Mouse (Mus musculus) thymus, adult 2 months (tissue): ENCODE measurements around the gene Abt1. TPM values are rescaled to one million over a fixed set of nuclear protein-coding genes. Genes with fewer than 3 reads are reported as not detected.

Experiments
- DNase-seq: peaks from one replicate; pipeline ENCODE4 v3.0.0; 2021
- H3K27ac ChIP-seq: fragments of 200-500 bp; 2 replicates; pipeline ENCODE4 v1.5.1; 2012; ENCODE audit warnings: low read length, control low read depth; ENCODE audit not compliant: control insufficient read depth, insufficient read depth
- H3K27me3 ChIP-seq: fragments of 200-500 bp; 2 replicates; pipeline ENCODE4 v1.6.1; 2012; ENCODE audit warnings: mild to moderate bottlenecking, low read length, moderate library complexity, mixed read lengths; ENCODE audit not compliant: control insufficient read depth, insufficient read depth
- H3K36me3 ChIP-seq: fragments of 200-500 bp; 2 replicates; pipeline ENCODE4 v1.6.1; 2012; ENCODE audit warnings: mild to moderate bottlenecking, low read length, moderate library complexity; ENCODE audit not compliant: control insufficient read depth, insufficient read depth
- H3K4me1 ChIP-seq: fragments of 200-500 bp; replicated peaks from 2 replicates; pipeline ENCODE4 v1.6.1; 2012; ENCODE audit warnings: low read length; ENCODE audit not compliant: control insufficient read depth, insufficient read depth
- H3K4me3 ChIP-seq: fragments of 200-500 bp; 2 replicates; pipeline ENCODE4 v1.5.1; 2012; ENCODE audit warnings: mild to moderate bottlenecking, low read length, control low read depth, moderate library complexity; ENCODE audit not compliant: control insufficient read depth, insufficient read depth
- CTCF ChIP-seq: fragments of 200-500 bp; IDR thresholded peaks from 2 replicates; pipeline ENCODE4 v1.5.1; 2012; ENCODE audit warnings: mild to moderate bottlenecking, control low read depth, low read length, moderate library complexity, borderline replicate concordance; ENCODE audit not compliant: control insufficient read depth, poor library complexity, insufficient read depth; ENCODE audit errors: extremely low read depth
- POLR2A ChIP-seq: fragments of 200-500 bp; IDR thresholded peaks from 2 replicates; pipeline ENCODE4 v1.6.1; 2012; ENCODE audit warnings: mild to moderate bottlenecking, low read length, control low read depth, moderate library complexity; ENCODE audit not compliant: control insufficient read depth, poor library complexity, insufficient read depth; ENCODE audit errors: extremely low read depth
- WGBS: fragments of 180-500 bp; shearing (Covaris S2); methylation state at CpG from one replicate; pipeline ENCODE4 v1.1.7; 2018; 5-methylcytosine and 5-hydroxymethylcytosine counted together
- polyA plus RNA-seq: library from polyadenylated mRNA; depleted of rRNA; stranded (reverse); fragments of >200 nt; gene quantifications from 2 replicates; pipeline ENCODE4 v1.2.3, GENCODE M21; 2012

The Abt1 gene
- polyA plus RNA-seq, 1 experiment = 4.2 TPM

- Histone ChIP-seq H3K27me3 (no peaks in the 10 kb centered on the region), H3K27ac (no peak overlapping the region), H3K4me3 (no peak overlapping the region), H3K36me3 (no peaks in the 10 kb centered on the region), H3K4me1 (peaks cover 10% of the 10 kb centered on the region)
- TF ChIP-seq POLR2A = no peak
- TF ChIP-seq CTCF = no peak
- DNase-seq = no peak
- 64% methylated on average over 4 of the region's 4 CpGs for WGBS
Measured at GRCm38 (mm10) chr13:23435241-23435640, 11.6 kb upstream of the Abt1 start.

GRCm38 (mm10) chr13:23434426-23434825 lies 10.8 kb upstream of the Abt1 start:
- no peak overlapping the region for H3K4me3 ChIP-seq
- WGBS = 79% methylated on average over 7 of the region's 7 CpGs
- no peaks in the 10 kb centered on the region for H3K27me3 ChIP-seq
- H3K36me3 ChIP-seq = no peaks in the 10 kb centered on the region
- DNase-seq = no peak
- TF ChIP-seq POLR2A = no peak
- TF ChIP-seq CTCF = no peak
- H3K4me1 ChIP-seq = peaks cover 12% of the 10 kb centered on the region
- no peak overlapping the region for H3K27ac ChIP-seq

GRCm38 (mm10) chr13:23433801-23434200 lies 10.1 kb upstream of the Abt1 start:
- H3K36me3 ChIP-seq = no peaks in the 10 kb centered on the region
- no peak overlapping the region for H3K27ac ChIP-seq
- H3K4me1 ChIP-seq = peaks cover 12% of the 10 kb centered on the region
- no peaks in the 10 kb centered on the region for H3K27me3 ChIP-seq
- no peak for DNase-seq
- WGBS = 81% methylated on average over 5 of the region's 5 CpGs
- TF ChIP-seq CTCF = no peak
- no peak for TF ChIP-seq POLR2A
- no peak overlapping the region for H3K4me3 ChIP-seq

GRCm38 (mm10) chr13:23433206-23433605 lies 9.5 kb upstream of the Abt1 start:
- DNase-seq = no peak
- no peak for TF ChIP-seq CTCF
- TF ChIP-seq POLR2A = no peak
- 1% methylated on average over 5 of the region's 5 CpGs for WGBS
- Histone ChIP-seq H3K4me3 (no peak overlapping the region), H3K36me3 (no peaks in the 10 kb centered on the region), H3K4me1 (peaks cover 12% of the 10 kb centered on the region), H3K27me3 (no peaks in the 10 kb centered on the region), H3K27ac (no peak overlapping the region)

GRCm38 (mm10) chr13:23432562-23433201 lies 9.0 kb upstream of the Abt1 start:
- H3K4me1 ChIP-seq = peaks cover 12% of the 10 kb centered on the region
- no peaks in the 10 kb centered on the region for H3K36me3 ChIP-seq
- peak; percentile 91 for DNase-seq
- H3K27me3 ChIP-seq = no peaks in the 10 kb centered on the region
- H3K4me3 ChIP-seq = peak overlapping the region; percentile 37
- 0 out of 2 replicates have a peak overlapping the region, but pooled peaks have one; percentile 28 for H3K27ac ChIP-seq
- peak; percentile 83 for TF ChIP-seq CTCF
- TF ChIP-seq POLR2A = no peak
- under 1% methylated on average over 28 of the region's 28 CpGs for WGBS

- peak; percentile 87 for DNase-seq
- peaks cover 9% of the 10 kb centered on the region for H3K4me1 ChIP-seq
- peak overlapping the region; percentile 46 for H3K27ac ChIP-seq
- H3K4me3 ChIP-seq = peak overlapping the region; percentile 37
- WGBS = under 1% methylated on average over 15 of the region's 15 CpGs
- no peak for TF ChIP-seq POLR2A
- TF ChIP-seq CTCF = no peak
- H3K36me3 ChIP-seq = no peaks in the 10 kb centered on the region
- no peaks in the 10 kb centered on the region for H3K27me3 ChIP-seq
Measured at GRCm38 (mm10) chr13:23431351-23431771, 7.7 kb upstream of the Abt1 start.
